Mouse (Mus musculus) limb, embryonic 13.5 days (tissue): ENCODE measurements around the gene Pou5f1. TPM values are rescaled to one million over a fixed set of nuclear protein-coding genes. Genes with fewer than 3 reads are reported as not detected.

ENCODE experiments used
- ATAC-seq: fragments of 200-750 bp; cut with Nextera tagmentation; 2 replicates; pipeline ENCODE4 v1.8.0; 2017; ENCODE audit warnings: low read depth, moderate number of reproducible peaks, moderate TSS enrichment; ENCODE audit not compliant: low FRiP score
- H3K27ac ChIP-seq: fragments of 300-500 bp; sonication (generic); 2 replicates; pipeline ENCODE4 v1.5.1; 2015; ENCODE audit warnings: inconsistent platforms, mild to moderate bottlenecking, moderate library complexity
- H3K27me3 ChIP-seq: fragments of 300-500 bp; sonication (generic); 2 replicates; pipeline ENCODE4 v1.6.1; 2015; ENCODE audit warnings: mild to moderate bottlenecking, inconsistent platforms
- H3K36me3 ChIP-seq: fragments of 300-500 bp; sonication (generic); 2 replicates; pipeline ENCODE4 v1.6.1; 2015; ENCODE audit warnings: inconsistent platforms, mild to moderate bottlenecking, moderate library complexity
- H3K4me1 ChIP-seq: fragments of 300-500 bp; sonication (generic); 2 replicates; pipeline ENCODE4 v1.6.1; 2015; ENCODE audit warnings: inconsistent platforms
- H3K4me2 ChIP-seq: fragments of 300-500 bp; sonication (generic); replicated peaks from 2 replicates; pipeline ENCODE4 v1.6.1; 2015; ENCODE audit warnings: inconsistent platforms, mild to moderate bottlenecking, moderate library complexity
- H3K4me3 ChIP-seq: fragments of 300-500 bp; sonication (generic); 2 replicates; pipeline ENCODE4 v1.5.1; 2015; ENCODE audit warnings: moderate library complexity, mild to moderate bottlenecking, inconsistent platforms
- H3K9ac ChIP-seq: fragments of 300-500 bp; sonication (generic); 2 replicates; pipeline ENCODE4 v1.6.1; 2015; ENCODE audit warnings: mild to moderate bottlenecking, inconsistent platforms
- H3K9me3 ChIP-seq: fragments of 300-500 bp; sonication (generic); 2 replicates; pipeline ENCODE4 v1.6.1; 2016; ENCODE audit warnings: inconsistent platforms
- WGBS: fragments of 180-500 bp; shearing (Covaris S2); methylation state at CpG from one replicate; pipeline ENCODE4 v1.1.7; 2015; 5-methylcytosine and 5-hydroxymethylcytosine counted together
- polyA plus RNA-seq: library from polyadenylated mRNA; unstranded; fragments of >200 nt; fragmentation: Nextera tagmentation; extraction: Ambion mirVana; gene quantifications from 2 replicates; pipeline ENCODE4 v1.2.1, GENCODE M21; 2015

Pou5f1 gene
- polyA plus RNA-seq, 1 experiment from 2014 or later, result 0.23 TPM

DNA sequence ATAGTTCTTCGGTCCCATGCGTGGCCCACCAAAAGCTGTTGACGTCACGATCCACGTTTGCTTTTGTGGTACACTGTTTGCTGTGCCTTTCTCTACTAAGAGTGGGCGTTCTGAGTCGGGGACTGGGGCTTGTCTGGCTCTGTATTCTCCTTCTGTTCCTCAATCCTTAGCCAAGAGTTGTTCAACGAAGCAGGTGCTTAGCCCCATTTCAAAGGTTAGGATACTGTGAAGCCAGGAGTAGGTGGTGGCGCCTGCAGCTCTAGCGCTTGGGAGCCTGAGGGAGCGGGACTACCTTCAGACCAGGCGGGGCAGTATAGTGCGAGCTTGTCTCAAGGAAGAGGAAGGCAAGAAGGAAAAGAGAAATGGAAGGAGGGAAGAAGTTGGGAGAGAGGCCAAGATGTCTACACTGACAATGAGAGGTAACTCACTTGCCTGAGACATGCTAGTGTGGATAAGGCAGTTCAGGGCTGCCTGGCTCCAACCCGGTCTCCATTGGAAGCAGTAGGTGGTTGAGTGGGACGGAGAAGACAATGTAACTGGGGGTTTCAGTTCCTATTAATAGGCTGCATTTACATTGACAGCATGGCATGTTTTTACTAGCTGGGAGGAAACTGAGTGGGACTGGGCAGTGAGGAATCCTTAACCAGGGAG lies 37.1 kb downstream of the Pou5f1 start:
- H3K27ac ChIP-seq, result no peak overlapping the region
- no peak for ATAC-seq
- H3K9ac ChIP-seq, result no peak overlapping the region
- no peaks in the 10 kb centered on the region for H3K36me3 ChIP-seq
- H3K27me3 ChIP-seq, result no peaks in the 10 kb centered on the region
- H3K9me3 ChIP-seq, result no peaks in the 10 kb centered on the region
- WGBS, result 81% methylated on average over 15 of the region's 15 CpGs
- H3K4me1 ChIP-seq, result peaks cover 5% of the 10 kb centered on the region; the same call in 1 of the 2 replicates
- H3K4me2 ChIP-seq, result no peak overlapping the region
- no peak overlapping the region for H3K4me3 ChIP-seq

DNA sequence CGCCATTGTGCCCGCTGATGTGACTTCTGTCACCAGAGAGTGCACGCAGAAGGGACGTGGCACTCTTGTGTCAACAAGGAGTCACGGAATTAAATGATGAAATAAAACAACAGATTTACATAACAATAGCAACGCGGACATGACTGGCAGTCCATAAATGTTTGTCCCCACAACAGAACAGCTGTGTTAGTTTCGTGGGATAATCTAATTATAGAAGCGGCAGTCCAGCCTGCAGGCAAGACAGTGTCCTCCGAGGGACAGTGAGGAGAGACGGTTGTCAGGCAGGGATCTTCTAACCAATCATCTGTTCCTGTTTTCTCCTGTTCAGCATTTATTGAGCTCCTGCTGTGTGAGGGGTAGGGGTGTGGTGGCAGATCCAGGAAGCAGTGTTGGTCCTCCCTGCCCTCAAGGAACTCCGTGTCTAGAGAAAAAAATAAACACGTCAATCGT lies 37.6 kb downstream of the Pou5f1 start:
- Histone ChIP-seq H3K27ac (no peak overlapping the region), H3K4me1 (peaks cover 5% of the 10 kb centered on the region; the same call in 1 of the 2 replicates), H3K9me3 (no peaks in the 10 kb centered on the region), H3K36me3 (no peaks in the 10 kb centered on the region), H3K9ac (no peak overlapping the region), H3K4me2 (no peak overlapping the region), H3K4me3 (no peak overlapping the region), H3K27me3 (no peaks in the 10 kb centered on the region)
- 59% methylated on average over 14 of the region's 14 CpGs for WGBS
- no peak for ATAC-seq

- Histone ChIP-seq H3K36me3 (no peaks in the 10 kb centered on the region), H3K4me1 (peaks cover 5% of the 10 kb centered on the region; the same call in 1 of the 2 replicates), H3K27ac (no peak overlapping the region), H3K4me3 (no peak overlapping the region), H3K4me2 (no peak overlapping the region), H3K9me3 (no peaks in the 10 kb centered on the region), H3K27me3 (no peaks in the 10 kb centered on the region), H3K9ac (no peak overlapping the region)
- ATAC-seq, result no peak
- WGBS, result 85% methylated on average over 6 of the region's 6 CpGs
Observed at GRCm38 (mm10) chr17:35544001-35544400, 38.2 kb downstream of the Pou5f1 start.

- ATAC-seq, result peak; percentile 46; the same call in 1 of the 2 replicates
- H3K9ac ChIP-seq, result no peak overlapping the region
- WGBS, result 31% methylated on average over 6 of the region's 6 CpGs
- H3K4me1 ChIP-seq, result peaks cover 5% of the 10 kb centered on the region; the same call in 1 of the 2 replicates
- H3K4me2 ChIP-seq, result no peak overlapping the region
- no peaks in the 10 kb centered on the region for H3K36me3 ChIP-seq
- H3K9me3 ChIP-seq, result no peaks in the 10 kb centered on the region
- H3K4me3 ChIP-seq, result no peak overlapping the region
- no peaks in the 10 kb centered on the region for H3K27me3 ChIP-seq
- no peak overlapping the region for H3K27ac ChIP-seq
Observed at GRCm38 (mm10) chr17:35544680-35545079, 38.9 kb downstream of the Pou5f1 start.

DNA sequence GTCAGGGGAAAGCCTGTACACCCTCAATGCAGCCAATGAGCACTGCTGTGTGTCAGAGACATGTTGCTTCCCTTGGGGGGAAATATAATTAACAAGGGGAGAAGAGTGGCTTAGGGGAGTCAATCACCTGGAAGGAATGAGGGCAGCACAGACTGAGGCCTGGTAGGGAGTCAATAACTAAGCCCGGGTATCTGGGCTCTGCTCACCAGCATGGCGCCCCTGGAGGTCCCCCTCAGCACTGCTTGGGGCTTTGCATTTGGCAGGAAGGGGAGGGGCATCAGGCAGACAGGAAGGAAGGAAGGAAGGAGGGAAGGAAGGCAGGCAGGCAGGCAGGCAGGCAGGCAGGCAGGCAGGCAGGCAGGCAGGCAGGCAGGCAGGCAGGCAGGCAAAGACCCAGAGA lies 41.6 kb downstream of the Pou5f1 start:
- H3K27me3 ChIP-seq, result no peaks in the 10 kb centered on the region
- H3K4me2 ChIP-seq, result no peak overlapping the region
- H3K9me3 ChIP-seq, result no peaks in the 10 kb centered on the region
- H3K4me3 ChIP-seq, result no peak overlapping the region
- no peak overlapping the region for H3K9ac ChIP-seq
- 51% methylated on average over 2 of the region's 2 CpGs for WGBS
- ATAC-seq, result no peak
- H3K27ac ChIP-seq, result no peak overlapping the region
- no peaks in the 10 kb centered on the region for H3K36me3 ChIP-seq
- H3K4me1 ChIP-seq, result peaks cover 5% of the 10 kb centered on the region; the same call in 1 of the 2 replicates

DNA sequence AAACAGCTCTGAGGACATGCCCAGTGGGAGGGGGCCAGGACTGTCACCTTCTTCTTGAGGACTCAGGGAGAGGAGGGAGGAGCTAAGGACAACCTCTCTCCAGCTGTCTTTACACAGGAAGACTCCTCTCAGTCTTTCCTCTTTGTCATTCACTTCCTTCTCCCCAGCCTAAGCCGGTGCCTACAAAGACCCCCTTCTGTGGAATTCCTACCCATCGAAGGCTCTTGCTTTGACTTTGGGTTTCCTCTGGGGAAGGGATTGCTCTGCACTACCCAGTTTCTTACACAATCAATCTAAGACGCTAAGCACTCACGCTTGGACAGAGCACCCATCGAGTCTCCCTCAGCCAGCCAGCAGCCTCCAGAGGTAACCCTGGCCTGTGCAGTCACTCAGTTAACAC lies 42.8 kb downstream of the Pou5f1 start:
- H3K9me3 ChIP-seq, result no peaks in the 10 kb centered on the region
- H3K4me3 ChIP-seq, result no peak overlapping the region
- H3K4me2 ChIP-seq, result no peak overlapping the region
- no peak overlapping the region for H3K9ac ChIP-seq
- H3K27me3 ChIP-seq, result no peaks in the 10 kb centered on the region
- H3K27ac ChIP-seq, result no peak overlapping the region
- ATAC-seq, result no peak
- 24% methylated on average over 5 of the region's 5 CpGs for WGBS
- peaks cover 5% of the 10 kb centered on the region; the same call in 1 of the 2 replicates for H3K4me1 ChIP-seq
- no peaks in the 10 kb centered on the region for H3K36me3 ChIP-seq

GRCm38 (mm10) chr17:35549437-35550142 lies 43.8 kb downstream of the Pou5f1 start:
- no peak overlapping the region; the same call in 1 of the 2 replicates for H3K4me2 ChIP-seq
- peaks cover 5% of the 10 kb centered on the region; the same call in 1 of the 2 replicates for H3K4me1 ChIP-seq
- H3K9me3 ChIP-seq, result no peaks in the 10 kb centered on the region
- H3K27me3 ChIP-seq, result no peaks in the 10 kb centered on the region
- peak; percentile 41; the same call in 1 of the 2 replicates for ATAC-seq
- H3K27ac ChIP-seq, result peak overlapping the region; percentile 55; the same call in 1 of the 2 replicates
- H3K9ac ChIP-seq, result no peak overlapping the region
- no peak overlapping the region for H3K4me3 ChIP-seq
- H3K36me3 ChIP-seq, result no peaks in the 10 kb centered on the region
- 63% methylated on average over 15 of the region's 15 CpGs for WGBS

DNA sequence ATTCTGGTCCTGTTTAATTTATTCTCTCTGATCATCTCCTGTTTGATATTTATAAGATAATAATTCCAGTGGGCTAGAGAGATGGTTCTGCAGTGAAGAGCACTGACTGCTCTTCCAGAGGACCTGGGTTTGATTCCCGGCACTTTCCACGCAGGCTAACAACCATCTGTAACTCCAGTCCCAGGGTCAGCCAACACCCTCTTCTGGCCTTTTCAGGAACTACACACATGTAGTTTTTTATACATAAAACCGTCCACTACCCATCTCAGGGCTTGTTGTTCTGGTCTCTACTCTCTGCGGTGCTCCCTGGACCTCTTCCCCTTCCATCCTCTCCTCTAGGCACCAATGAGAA lies 44.3 kb downstream of the Pou5f1 start:
- Histone ChIP-seq H3K4me2 (no peak overlapping the region; the same call in 1 of the 2 replicates), H3K9ac (no peak overlapping the region), H3K4me3 (no peak overlapping the region), H3K27ac (0 out of 2 replicates have a peak overlapping the region, but pooled peaks have one; percentile 55), H3K36me3 (no peaks in the 10 kb centered on the region), H3K27me3 (no peaks in the 10 kb centered on the region), H3K4me1 (peaks cover 5% of the 10 kb centered on the region; the same call in 1 of the 2 replicates), H3K9me3 (no peaks in the 10 kb centered on the region)
- ATAC-seq, result no peak
- 93% methylated on average over 4 of the region's 4 CpGs for WGBS

DNA sequence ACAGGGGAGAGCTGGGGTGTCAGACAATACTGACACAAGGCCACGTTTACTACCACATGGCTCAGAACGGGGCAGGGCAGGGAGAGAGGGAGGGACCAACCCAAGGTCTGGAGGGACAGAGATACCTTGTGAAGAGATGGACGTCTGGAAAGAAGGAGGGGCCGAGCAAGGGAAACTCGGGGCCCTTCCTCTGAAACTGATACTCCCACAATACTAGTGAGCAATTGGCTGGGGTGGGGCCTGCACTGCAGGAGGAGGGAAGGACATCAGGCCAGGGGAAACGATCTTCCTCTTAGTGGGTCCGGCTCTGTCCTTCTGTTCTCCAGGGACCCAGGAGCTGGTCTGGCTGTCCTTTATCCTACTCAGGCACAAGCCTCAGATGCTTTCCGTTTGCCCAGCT lies 45.1 kb downstream of the Pou5f1 start:
- WGBS, result 55% methylated on average over 8 of the region's 8 CpGs
- Histone ChIP-seq H3K27me3 (no peaks in the 10 kb centered on the region), H3K9me3 (no peaks in the 10 kb centered on the region), H3K4me3 (no peak overlapping the region), H3K4me1 (peaks cover 5% of the 10 kb centered on the region; the same call in 1 of the 2 replicates), H3K4me2 (no peak overlapping the region), H3K36me3 (no peaks in the 10 kb centered on the region), H3K27ac (no peak overlapping the region), H3K9ac (no peak overlapping the region)
- ATAC-seq, result no peak

GRCm38 (mm10) chr17:35551881-35552414 lies 46.1 kb downstream of the Pou5f1 start, which contains the start of gene Cdsn:
Gene Cdsn, plus strand, starts transcription at chr17:35552128.
- Histone ChIP-seq H3K9ac (no peak within 1 kb of the TSS), H3K4me1 (peaks cover 5% of the 10 kb centered on the region; the same call in 1 of the 2 replicates), H3K36me3 (no peaks in the 10 kb centered on the region), H3K27me3 (no peaks in the 10 kb centered on the region), H3K27ac (no peak within 1 kb of the TSS), H3K9me3 (no peaks in the 10 kb centered on the region), H3K4me2 (no peak within 1 kb of the TSS), H3K4me3 (no peak within 1 kb of the TSS)
- 79% methylated on average over 10 of the region's 10 CpGs for WGBS
- ATAC-seq, result no peak

DNA sequence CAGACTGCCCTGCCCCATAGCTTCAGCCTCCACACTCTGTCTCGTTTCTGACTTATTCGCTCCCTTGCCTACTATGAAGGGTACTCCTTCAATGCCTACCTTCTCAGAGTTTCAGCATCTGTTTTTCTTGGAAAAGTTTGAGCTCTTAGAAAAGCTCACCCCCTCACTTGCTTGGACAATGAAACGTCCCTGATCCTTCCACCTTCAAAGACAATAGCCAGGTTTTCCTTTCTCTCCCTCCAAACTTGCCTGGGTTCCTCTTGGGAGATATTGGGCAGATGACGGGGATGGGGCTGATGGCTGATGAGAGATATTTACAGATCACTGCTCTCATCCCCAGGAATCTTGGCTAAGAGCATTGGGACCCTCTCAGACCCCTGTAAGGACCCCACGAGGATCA lies 48.5 kb downstream of the Pou5f1 start:
- no peaks in the 10 kb centered on the region for H3K36me3 ChIP-seq
- 81% methylated on average over 5 of the region's 5 CpGs for WGBS
- H3K27me3 ChIP-seq, result no peaks in the 10 kb centered on the region
- no peak overlapping the region for H3K9ac ChIP-seq
- no peaks in the 10 kb centered on the region for H3K4me1 ChIP-seq
- H3K27ac ChIP-seq, result no peak overlapping the region
- H3K4me2 ChIP-seq, result no peak overlapping the region
- no peak overlapping the region for H3K4me3 ChIP-seq
- H3K9me3 ChIP-seq, result no peaks in the 10 kb centered on the region
- ATAC-seq, result no peak

DNA sequence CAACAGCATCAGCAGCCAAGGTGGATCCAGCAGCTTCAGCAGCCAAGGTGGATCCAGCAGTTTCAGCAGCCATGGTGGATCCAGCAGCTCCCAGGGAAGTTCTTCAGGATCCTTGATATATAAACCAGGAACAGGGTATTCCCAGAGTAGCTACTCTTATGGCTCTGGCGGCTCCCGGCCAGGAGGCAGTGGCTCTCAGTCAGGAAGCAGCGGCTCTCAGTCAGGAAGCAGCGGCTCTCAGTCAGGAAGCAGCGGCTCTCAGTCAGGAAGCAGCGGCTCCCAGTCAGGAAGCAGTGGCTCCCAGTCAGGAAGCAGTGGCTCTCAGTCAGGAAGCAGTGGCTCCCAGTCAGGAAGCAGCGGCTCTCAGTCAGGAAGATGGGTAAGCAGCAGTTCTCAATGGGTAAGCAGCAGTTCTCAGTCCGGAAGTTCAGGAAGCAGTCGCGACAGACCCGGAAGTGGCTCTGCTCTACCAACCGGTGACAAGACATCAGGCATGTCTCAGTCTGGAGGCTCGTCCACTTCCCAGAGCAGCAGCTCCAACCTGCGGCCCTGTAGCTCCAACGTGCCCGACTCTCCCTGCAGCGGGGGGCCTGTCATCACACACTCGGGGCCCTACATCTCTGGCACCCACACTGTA lies 49.1 kb downstream of the Pou5f1 start:
- no peaks in the 10 kb centered on the region for H3K27me3 ChIP-seq
- 90% methylated on average over 18 of the region's 18 CpGs for WGBS
- H3K36me3 ChIP-seq, result no peaks in the 10 kb centered on the region
- no peak overlapping the region for H3K9ac ChIP-seq
- H3K4me2 ChIP-seq, result no peak overlapping the region
- no peak overlapping the region for H3K27ac ChIP-seq
- no peaks in the 10 kb centered on the region for H3K4me1 ChIP-seq
- no peak for ATAC-seq
- no peaks in the 10 kb centered on the region for H3K9me3 ChIP-seq
- no peak overlapping the region for H3K4me3 ChIP-seq
